Mouse (Mus musculus) B cell, adult 2 months (primary cell): ENCODE results near the gene Slc12a4.
"Not testable (repeated sequence)": the region's sequence is repeated elsewhere in the genome, so short reads cannot be mapped to it uniquely, and the experiment has no call there.

Experiments used
- DNase-seq, 2 experiments: peaks; one replicate each; pipeline ENCODE4 v3.0.0; 2022

The Slc12a4 gene

DNA sequence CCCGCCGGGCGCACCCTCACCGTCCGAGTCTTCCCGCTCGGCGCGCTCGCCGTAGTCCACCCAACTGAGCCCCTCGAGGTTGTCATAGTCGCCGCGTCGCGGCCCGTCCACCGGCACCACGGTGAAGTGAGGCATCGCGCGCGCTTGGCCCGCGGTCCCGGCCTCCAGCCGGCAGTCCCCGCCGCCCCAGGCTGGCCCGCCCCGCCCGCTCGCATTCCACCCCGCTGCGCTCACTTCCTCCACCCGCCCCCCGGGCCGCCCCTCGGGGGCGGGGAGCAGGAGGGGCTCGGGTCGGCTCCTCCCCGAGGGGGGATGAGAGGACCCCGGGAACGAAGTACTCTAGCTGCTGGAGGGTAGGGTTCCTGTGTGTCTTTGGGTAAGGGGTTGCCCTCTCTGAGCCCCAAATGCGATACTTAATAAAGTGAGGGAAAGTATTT, at the start of gene Slc12a4:
Slc12a4 (minus strand) TSS at position 193 of the 437 bp plus-strand sequence.
- peak; percentile 77 to 79 for DNase-seq

DNA sequence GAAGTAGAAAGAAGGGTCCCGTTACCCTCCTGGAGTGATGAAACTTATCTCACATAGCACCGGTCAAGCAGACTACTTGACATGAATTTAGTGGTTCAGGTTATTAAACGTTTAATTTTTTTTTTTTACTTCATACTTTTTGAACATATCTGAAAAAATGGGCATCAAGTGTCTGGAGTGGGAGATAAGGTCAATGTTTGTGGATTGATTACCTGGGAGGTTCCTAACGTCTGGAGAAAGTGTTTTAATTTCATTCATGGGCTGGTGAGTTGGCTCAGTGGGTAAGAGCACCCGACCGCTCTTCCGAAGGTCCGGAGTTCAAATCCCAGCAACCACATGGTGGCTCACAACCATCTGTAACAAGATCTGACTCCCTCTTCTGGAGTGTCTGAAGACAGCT, 46.3 kb upstream of the Slc12a4 start:
- not testable (repeated sequence) for DNase-seq

DNA sequence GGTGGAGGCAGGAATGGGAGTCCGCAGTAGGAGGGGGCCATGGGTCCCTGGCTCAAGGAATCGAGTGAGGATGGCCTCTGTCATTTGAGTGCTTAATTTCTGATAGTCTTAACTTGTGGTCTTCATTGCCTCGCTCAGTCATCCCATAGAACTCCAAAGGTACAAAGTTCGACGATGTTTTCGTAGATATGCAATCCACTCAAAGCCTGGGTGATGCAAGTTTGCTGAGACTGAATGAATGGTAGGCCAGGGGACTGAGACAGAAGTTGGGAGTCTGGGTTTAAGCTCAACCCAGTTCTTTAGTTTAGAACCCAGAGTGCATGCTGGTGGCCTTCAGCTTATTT, 45.7 kb upstream of the Slc12a4 start, which contains the start of gene Ddx28:
Ddx28 (minus strand) TSS at position 240 of the 344 bp plus-strand sequence.
- DNase-seq, result no peak

DNA sequence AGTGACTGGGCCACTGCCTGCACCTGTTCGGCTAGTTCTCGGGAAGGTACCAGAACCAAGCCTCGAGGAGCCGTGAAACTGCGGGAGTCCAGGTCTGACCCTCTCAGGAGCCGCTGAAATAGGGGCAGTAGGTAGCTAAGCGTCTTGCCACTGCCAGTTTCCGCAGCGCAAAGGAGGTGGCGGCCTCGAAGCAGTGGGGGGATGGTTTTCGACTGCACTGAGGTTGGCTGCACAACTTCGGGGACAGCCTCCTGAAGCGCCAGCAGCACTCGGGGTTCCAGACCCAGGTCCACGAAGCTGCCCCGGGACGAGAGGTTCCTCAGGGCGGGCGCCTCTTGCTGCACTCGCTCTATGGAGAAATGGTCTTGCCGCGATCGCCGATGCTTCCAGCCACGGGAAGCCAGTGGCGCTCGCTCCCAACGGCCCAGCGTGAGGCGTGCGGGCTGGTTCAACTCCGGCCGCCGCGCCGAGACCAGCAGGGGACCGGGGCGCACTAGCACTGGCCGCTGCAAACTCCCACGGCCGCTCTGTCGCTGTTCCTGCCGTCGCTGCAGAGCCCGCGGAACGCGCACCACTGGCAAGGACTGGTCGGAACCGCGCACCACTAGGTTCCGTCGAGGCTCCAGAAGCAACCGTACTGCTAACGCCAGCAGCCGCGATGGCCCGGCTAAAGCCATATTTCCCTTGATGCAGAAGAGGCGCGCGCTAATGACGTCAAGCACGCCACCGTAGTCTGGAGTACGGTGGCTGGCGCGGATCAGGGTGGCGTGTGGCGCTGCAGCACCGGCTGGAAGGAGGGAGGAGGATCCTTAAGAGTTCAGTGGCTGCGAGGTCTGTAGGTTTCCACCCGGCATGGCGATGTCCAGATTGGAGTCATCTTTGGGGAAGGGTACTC, 45.1 kb upstream of the Slc12a4 start:
- DNase-seq, result peak; percentile 91 to 92

DNA sequence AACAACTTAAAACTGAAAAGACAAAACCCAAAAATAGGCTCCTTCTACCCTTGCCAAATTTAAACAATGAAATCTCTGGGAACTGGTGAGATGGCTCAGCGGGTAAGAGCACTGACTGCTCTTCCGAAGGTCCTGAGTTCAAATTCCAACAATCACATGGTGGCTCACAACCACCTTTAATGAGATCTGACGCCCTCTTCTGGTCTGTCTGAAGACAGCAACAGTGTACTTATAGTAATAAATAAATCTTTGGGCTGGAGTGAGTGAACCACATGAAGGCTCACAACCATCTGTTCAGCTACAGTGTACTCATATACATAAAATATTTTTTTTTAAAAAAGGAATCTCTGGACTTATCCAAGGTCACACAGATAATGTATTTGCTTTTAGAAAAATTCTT, 42.0 kb upstream of the Slc12a4 start:
- DNase-seq, result not testable (repeated sequence)

DNA sequence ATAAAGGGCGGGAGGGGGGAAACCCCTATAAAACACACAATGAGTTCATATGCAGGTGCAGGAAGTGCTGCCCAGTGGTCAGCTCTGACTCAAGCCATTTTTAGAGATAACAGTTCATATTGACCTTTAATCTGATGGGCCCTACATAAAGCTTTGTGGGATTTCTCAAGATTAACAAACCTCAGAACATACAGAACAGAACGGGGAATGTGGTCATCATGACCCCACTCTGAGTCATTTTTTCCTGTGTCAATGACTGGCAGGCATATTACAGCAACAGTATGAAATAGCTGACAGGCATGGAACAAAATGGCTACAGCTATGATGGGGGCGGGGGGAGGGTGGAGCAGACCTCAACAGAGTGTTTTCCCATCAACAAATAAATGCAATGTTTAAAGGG, 41.2 kb upstream of the Slc12a4 start:
- no peak for DNase-seq

DNA sequence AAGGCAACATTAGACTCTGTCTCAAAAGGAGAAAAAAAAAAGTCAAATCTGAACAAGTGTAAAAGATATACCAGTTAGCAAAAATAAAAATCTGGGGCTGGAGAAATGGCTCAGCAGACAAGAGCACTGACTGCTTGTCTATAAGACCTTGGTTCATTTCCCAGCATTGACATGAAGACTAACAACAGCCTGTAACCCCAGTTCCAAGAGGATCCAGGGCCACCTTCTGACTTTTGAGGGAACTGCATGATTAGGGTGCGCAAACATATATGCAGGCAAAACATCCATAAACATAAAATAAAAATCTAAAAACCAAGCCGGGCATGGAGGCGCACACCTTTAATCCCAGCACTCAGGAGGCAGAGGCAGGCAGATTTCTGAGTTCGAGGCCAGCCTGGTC, 40.5 kb upstream of the Slc12a4 start:
- DNase-seq, result peak in 1 of 2 experiments; percentile 20

DNA sequence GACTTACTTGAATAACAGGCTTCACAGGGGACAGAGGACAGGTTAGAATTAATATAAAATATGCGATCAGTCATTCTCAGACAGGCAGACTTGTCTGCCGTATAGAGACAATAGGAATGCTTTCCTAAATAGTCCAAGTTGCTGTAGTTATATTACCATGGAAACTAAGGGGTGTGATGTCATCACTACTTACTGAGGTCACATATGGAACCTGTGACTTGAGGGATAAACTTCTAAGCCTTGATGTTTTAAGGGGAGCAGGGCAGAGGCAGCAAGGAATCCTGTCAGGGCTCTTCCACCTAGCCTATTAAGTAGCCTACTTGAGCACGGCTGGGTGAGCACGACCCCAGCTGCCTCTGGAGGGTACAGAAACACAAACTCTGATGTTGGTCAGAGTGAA, 40.0 kb upstream of the Slc12a4 start, which contains the start of gene Dpep2nb:
Dpep2nb (minus strand) TSS at position 101 of the 400 bp plus-strand sequence.
- no peak for DNase-seq

DNA sequence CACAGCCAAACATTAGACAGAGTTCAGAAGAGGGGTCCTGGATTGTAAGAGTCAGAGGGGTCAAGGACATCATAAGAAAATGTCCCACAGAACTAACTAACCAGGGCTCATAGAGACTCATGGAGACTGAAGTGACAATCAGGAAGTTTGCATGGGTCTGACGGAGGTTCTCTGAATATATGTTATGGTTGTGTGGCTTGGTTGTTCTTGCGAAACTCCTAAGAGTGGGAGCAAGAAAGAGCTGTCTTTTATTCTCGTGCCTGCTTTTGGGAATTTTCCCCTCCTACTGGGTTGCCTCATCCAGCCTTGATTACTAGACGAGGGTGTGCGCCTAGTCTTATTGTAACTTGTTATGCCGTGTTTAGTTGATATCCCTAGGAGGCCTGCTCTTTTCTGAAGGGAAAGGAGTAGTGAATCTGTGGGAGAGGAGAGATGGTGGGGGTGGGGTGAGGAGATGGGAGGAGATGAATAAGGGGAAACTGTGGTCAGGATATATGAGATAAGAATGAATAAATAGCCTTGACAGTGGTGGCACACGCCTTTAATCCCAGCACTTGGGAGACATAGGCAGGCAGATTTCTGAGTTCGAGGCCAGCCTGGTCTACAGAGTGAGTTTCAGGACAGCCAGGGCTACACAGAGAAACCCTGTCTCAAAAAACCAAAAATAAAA, 38.8 kb upstream of the Slc12a4 start:
- DNase-seq, result no peak

DNA sequence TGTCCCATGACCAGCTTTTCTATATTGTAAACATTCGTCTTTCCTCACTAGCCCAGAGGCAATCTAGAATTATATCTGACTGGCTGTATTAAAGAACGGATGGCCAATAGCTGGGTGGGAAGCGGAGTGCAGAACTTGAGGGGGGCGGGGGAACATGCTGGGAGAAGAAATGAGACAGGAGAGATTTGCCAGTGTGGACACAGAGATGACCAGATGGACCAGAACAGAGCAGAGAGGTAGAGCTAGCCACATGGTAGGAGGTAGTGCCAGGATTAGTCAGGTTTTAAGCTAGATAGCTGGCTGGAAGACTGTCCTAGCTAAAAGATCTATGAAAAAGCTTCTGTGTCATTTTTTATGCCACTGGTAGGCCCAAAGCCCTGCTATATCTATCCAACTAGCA, 36.0 kb upstream of the Slc12a4 start:
- DNase-seq, result no peak

DNA sequence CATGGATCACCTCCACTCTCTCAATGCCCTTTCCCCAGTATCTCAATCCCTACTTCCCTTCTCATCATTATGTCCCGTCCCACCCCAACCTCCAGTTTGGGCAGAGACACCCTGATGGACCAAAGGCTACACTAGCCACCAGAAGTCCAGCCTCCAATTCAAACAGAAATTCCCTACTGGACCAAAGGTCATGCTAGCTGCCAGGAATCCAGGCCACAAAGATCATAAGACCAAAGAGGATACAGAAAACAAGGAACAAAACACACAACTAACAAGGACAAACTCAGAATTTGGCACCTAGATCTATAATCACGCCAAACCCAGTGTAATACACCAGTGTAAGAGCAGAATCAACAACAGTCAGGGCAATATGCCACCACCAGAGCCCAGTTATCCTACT, 33.1 kb upstream of the Slc12a4 start:
- no peak for DNase-seq

DNA sequence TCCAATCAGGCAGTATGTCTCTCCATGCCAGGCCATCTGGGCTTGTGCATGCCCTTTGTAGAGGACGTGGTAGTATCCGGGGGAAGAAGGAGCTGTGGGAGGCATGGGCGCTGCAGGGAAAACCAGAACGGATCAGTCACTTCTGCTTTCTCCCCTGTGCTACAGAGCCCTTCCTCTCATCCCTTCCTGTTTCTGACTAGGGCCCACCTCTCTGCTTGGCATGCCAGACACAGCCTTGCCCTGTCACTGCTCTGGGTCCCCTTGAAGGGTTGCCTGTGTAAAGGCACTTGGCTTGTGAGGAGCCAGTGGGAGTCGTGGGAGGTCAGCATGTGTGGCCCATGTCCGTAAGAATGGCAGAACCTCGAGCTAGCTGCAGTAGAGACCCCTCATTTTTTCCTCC, 30.5 kb upstream of the Slc12a4 start:
- peak; percentile 38 for DNase-seq

DNA sequence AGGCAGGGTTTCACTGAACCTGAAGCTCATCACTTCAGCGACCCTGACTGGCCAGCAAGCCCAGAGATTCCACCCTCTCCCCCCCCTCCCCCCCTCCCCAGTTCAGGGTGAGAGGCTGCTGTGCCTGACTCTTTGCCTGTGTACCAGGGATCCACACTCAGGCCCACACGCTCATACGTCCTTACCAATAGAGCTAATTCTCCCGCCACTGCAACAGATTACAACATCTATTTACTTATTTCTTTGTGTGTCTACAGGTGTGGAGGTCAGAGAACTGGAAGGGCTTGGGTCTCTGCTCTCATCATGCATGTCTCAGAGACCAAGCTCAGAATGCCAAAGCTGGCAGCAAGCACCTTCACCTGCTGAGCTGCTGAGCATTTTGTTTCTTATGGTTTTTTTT, 27.3 kb upstream of the Slc12a4 start:
- DNase-seq, result no peak

DNA sequence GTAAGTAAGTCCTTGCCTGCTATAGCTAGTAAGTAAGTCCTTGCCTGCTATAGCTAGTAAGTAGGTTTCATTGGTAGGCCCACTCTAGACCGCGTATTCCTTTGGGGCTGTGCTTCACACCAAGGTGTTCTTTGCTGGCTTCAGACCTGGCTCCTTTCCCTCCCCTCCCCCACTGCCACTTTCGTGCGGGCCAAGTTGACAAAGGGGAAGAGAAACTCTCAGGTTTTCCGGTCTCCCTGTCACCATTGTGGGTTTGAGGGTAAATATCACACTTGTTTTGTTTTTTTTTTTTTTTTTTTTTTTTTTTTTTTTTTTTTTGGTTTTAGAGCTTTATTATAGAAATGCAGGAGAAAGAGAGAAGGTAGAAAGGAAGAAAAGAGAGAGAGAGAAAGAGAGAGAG, 26.6 kb upstream of the Slc12a4 start:
- peak; percentile 92 to 94 for DNase-seq

DNA sequence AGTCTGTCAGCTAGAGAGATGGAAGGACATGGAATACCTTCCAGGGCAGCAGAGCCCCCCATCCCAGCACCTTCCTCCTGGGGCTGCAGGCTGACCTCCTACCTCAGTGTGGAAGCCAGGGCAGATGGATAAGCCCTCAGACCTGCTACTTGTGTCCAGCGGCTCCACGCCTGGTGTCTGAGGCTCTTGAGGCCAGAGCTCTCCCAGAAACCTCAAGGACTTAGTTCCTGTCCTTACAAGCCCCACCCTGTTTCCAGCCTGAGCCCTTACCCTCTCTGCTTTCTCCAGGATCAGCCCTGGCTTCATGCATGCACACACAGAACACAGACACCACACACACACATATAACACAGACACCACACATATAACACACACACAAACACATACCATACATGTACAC, 25.6 kb upstream of the Slc12a4 start:
- DNase-seq, result no peak

DNA sequence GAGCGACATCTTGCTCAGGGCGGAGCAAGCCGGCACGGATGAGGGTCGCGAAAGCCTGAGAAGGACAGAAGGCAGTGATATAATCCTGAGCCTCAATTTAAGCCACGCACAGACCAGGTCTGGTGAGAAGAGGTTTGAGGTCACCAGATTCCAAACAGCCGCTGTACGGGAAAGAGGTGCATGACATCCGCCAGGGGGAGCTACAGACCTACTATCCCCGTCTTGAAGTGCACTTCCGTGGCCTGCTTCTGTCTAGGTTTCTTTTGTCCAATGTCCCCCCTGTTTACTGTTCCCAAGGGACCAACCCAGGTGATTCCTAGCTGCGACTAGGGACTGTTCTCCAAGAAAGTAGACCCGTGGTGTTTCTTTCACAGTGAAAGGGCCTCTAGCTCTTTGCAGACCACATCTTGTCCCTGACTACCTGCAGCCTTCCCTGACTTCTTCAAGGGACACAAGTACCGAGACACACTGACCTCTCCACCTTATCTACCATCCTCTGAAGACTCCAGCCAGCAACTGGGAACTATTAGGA, 25.0 kb upstream of the Slc12a4 start, which contains the start of gene Dus2:
Dus2 (plus strand) TSS at position 482 of the 532 bp plus-strand sequence.
- peak; percentile 92 to 93 for DNase-seq

DNA sequence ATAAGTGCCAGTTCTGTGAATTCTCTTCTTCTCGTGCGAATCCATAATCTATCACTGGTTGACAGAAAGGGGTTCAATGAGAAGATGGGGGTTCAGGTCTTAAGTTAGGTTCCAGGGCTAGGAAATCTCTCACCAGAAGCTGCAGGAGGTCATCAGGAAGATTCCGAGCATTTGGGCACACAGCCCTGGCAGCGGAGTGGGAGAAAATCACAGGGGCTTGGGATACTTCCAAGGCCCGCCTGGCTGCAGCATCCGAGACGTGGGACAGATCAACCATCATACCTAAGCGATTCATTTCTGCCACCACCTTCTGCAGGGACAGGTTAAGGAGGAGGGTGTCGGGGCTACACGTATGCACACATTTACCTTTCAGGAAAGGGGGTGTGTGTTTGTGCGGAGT, 22.6 kb upstream of the Slc12a4 start:
- DNase-seq, result no peak

DNA sequence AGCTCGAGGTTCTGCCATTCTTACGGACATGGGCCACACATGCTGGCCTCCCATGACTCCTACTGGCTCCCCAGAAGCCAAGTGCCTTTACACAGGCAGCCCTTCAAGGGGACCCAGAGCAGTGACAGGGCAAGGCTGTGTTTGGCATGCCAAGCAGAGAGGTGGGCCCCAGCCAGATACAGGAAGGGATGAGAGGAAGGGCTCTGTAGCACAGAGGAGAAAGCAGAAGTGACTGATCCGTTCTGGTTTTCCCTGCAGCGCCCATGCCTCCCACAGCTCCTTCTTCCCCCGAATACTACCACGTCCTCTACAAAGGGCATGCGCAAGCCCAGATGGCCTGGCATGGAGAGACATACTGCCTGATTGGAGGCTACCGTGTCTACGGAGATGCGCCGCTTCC, 17.5 kb upstream of the Slc12a4 start:
- DNase-seq, result not testable (repeated sequence)

DNA sequence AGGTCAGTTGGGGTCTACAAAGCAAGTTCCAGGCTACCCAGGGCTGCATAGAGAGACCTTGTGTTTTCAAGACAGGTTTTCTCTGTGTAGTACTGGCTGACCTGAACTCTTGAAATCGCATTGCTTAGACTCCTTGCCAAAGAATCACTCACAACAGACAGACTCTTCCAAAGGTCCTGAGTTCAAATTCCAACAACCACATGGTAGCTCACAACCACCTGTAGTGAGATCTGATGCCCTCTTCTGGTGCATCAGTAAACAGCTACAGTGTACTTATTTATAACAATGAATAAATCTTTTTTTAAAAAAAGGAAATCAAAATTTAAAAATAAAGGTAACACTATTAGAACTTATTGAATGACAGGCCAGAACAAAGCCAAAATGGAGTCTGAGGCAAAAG, 15.2 kb upstream of the Slc12a4 start:
- DNase-seq, result no peak

DNA sequence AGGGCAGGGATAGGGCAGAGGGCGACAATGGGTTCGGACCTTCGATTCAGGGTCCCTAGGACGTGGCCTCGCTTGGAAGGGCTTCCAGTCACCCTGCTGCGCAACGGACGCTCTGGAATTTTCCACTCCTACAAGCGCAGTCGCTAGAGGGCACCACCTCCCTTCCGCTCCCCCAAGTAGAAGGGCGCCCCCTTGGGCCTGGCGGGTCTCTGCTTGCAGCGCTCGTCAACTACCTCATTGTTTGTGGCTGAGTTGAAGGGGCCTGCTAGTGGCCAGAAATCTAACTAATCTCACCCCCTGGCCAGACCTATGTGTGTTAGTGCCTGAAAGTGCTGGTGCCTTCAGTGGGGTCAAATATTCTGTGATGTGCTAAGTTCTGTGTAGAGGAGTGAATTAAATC, 13.4 kb upstream of the Slc12a4 start, which contains the start of gene Dpep3:
Dpep3 (minus strand) TSS at position 105 of the 400 bp plus-strand sequence.
- no peak for DNase-seq

DNA sequence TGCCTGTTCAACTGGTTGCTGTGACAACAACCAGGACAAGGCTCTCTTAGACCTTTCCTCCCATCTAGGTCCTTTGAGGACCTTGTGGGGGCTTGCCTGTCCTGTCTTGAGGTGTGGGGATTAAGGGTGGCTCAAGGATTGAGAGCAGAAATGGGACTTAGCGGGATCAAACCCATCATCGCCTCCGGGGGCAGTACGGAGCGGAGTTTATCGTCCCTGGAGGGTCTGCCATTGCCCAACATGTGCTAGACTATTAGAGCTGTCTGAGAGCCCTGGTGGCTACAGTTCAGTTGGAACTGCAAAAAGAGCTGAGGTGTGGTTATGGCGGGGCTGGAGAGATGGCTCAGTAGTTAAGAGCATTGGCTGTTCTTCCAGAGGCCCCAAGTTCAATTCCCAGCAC, 9.5 kb upstream of the Slc12a4 start:
- DNase-seq, result no peak

DNA sequence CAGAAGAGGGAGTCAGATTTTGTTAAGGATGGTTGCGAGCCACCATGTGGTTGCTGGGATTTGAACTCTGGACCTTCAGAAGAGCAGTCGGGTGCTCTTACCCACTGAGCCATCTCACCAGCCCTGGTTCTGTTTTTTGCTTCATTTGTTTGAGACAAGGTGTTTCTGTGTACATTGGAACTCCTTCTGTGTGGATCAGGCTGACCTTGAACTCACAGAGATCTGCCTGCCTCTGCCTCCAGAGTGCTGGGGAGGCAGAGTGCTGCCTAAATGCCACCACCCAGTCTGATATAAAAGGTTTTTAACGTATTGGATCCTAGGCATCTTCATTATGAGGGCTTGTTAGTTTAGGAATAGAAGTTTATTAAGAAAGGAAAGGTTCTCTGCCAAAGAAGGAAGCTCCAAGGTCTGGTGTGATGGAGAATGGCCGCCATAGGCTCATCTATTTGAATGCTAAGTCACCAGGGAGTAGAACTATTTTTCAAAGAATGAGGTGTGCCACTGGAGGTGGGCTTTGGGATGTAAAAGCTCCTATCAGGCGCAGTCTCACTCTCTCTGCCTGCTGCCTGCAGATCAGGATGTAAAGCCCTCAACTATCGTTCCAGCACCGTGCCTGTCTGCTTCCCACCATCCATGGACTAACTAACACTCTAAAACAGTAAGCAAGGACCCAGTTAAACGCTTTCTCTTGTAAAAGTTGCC, 5.3 kb upstream of the Slc12a4 start:
- DNase-seq, result no peak

DNA sequence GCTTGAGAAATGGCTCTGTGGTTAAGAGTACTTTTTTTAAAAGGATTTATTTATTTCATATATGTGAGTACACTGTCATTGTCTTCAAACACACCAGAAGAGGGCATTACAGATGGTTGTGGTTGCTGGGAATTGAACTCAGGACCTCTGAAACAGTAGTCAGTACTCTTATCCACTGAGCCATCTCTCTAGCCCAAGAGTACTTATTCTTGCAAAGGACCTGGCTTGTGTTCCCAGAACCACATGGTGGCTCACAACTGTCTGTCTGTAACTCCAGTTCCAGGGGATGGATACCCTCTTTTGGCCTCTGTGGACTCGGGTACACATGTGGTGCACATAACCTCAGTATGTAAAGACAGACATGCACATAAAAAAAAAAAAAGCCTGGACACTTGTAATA, 3.5 kb upstream of the Slc12a4 start:
- no peak for DNase-seq
